18 mouse cellular contexts compared by ENCODE assay signal in the genomic region with DNA sequence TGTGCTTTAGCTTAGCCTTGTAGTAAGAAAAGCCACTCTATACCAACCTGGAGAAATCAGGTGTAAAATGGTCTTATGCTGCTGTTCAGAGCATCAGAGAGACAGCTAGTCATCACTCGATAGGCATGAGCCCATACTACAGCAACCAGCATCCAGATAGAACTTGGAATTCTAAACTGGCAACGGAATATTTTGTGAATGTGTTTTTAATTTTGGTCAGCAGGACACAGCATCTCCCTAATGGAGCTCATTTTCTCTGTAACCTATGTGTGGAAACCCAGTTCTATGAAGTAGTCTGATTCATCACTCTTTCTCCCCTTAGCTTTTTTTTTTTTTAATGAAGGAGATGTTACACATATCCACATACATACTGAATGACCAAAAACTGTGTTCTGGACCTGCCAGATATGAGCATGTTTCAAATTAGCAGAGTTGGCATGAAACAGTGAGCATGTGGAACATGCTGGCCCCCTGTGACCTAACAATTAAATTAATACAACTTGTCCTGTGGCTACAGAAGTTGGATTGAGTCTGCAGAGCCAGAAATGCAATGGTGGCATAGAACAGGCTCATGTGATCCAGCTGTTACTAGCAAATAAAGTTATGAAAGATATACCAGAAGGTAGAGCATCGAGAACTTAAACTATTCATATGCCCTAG.
DNase-seq lines count a peak whose midpoint lies in the region; TF ChIP-seq lines count a peak whose summit lies in the region.
"Had no signal": no experiment of that assay in that cellular context is flagged by ENCODE, and none has a peak within 500 bp of the region (broad histone marks: within the 10 kb centered on the region; RNA-seq: fewer than 3 reads in every experiment).

No protein-coding gene starts in this region.

- WGBS in heart, adult 2 months, result 66% methylated on average over 3 of the region's 3 CpGs

- no peaks in the 10 kb centered on the region for H3K79me2 ChIP-seq in heart, adult 2 months (replicated peaks; ENCODE audit: control insufficient read depth, insufficient read depth, low read length)

- intact Hi-C loops in heart, adult 2 months (cut with DNase I), result no loop called here

- no peaks in the 10 kb centered on the region for H3K27me3 ChIP-seq in heart, adult 2 months (ENCODE audit: control insufficient read depth, insufficient read depth, low read length)
- H3K27me3 ChIP-seq: embryonic facial prominence, embryonic 13.5 days; hindbrain, embryonic 12.5 days; hindbrain, embryonic 15.5 days had no signal

- no peak for TF ChIP-seq EP300 in heart, adult 2 months (IDR thresholded peaks at IDR 0.05; ENCODE audit: insufficient read depth, low read depth, low read length)

- no peak for TF ChIP-seq CTCF in heart, adult 2 months (IDR thresholded peaks at IDR 0.05)
- TF ChIP-seq CTCF in embryonic fibroblast, embryonic 13.5 days (IDR thresholded peaks at IDR 0.05; ENCODE audit: borderline replicate concordance, insufficient read depth, low read length), result no peak

- TF ChIP-seq POLR2A in heart, adult 2 months (IDR thresholded peaks at IDR 0.05; ENCODE audit: insufficient read depth, low read depth, low read length), result no peak
- peak; percentile 13; the same call in 1 of the 2 replicates for TF ChIP-seq POLR2A in embryonic fibroblast, embryonic 13.5 days (IDR thresholded peaks at IDR 0.05; ENCODE audit: low read depth, low read length)

- H3K36me3 ChIP-seq in heart, adult 2 months (ENCODE audit: control insufficient read depth, insufficient read depth, low read length), result no peaks in the 10 kb centered on the region
- H3K36me3 ChIP-seq: embryonic facial prominence, embryonic 13.5 days; hindbrain, embryonic 12.5 days; hindbrain, embryonic 15.5 days had no signal

- H3K9ac ChIP-seq in heart, adult 2 months (ENCODE audit: low read depth, low read length), result no peak overlapping the region
- H3K9ac ChIP-seq: embryonic facial prominence, embryonic 13.5 days; forebrain, postnatal 0 days; hindbrain, embryonic 12.5 days; hindbrain, embryonic 15.5 days had no signal

- peak; percentile 20 to 54 for DNase-seq in cerebellum, postnatal 14 days
- DNase-seq in cerebellum, adult 9-10 months, result no peak
- DNase-seq in heart, adult 11 months, result peak; percentile 90
- DNase-seq in heart, adult 2 months, result no peak
- peak; percentile 91 for DNase-seq in NIH3T3 (ENCODE audit: low read depth)
- DNase-seq in urinary bladder, postnatal 36 days (ENCODE audit: low spot score in 2 of 2), result no peak
- DNase-seq in frontal cortex, adult 2 months (ENCODE audit: extremely low spot score in 1 of 2, low spot score in 1 of 2), result no peak
- DNase-seq: adrenal gland, adult 2 months; adrenal gland, postnatal 14 days; cerebellum, adult 11-12 months; cerebellum, adult 8-10 months; forebrain, postnatal 0 days; gastrocnemius, postnatal 25 days; kidney, adult 2 months had no signal

- H3K4me1 ChIP-seq in heart, adult 2 months (ENCODE audit: control insufficient read depth, insufficient read depth, low read length), result no peaks in the 10 kb centered on the region
- H3K4me1 ChIP-seq in embryonic fibroblast, embryonic 13.5 days (ENCODE audit: control insufficient read depth, insufficient read depth, low read length), result no peaks in the 10 kb centered on the region
- H3K4me1 ChIP-seq: hindbrain, embryonic 12.5 days; hindbrain, embryonic 15.5 days had no signal

- no peak overlapping the region for H3K27ac ChIP-seq in heart, adult 2 months
- H3K27ac ChIP-seq in embryonic fibroblast, embryonic 13.5 days (ENCODE audit: insufficient read depth, low read length), result peak overlapping the region; percentile 34; the same call in 1 of the 2 replicates
- H3K27ac ChIP-seq: embryonic facial prominence, embryonic 13.5 days; hindbrain, embryonic 12.5 days; hindbrain, embryonic 15.5 days had no signal

- no peak overlapping the region for H3K4me3 ChIP-seq in heart, adult 2 months
- no peak overlapping the region for H3K4me3 ChIP-seq in embryonic fibroblast, embryonic 13.5 days (ENCODE audit: insufficient read depth, low read length)
- H3K4me3 ChIP-seq: embryonic facial prominence, embryonic 13.5 days; hindbrain, embryonic 12.5 days; hindbrain, embryonic 15.5 days had no signal

Comparison
In these comparisons a context has a peak if more than half of its experiments do, and no peak if none do; other contexts are left out.
1. DNase-seq: peak in cerebellum, postnatal 14 days (2 of 2), heart, adult 11 months (single experiment) and NIH3T3 (single experiment); none in cerebellum, adult 9-10 months (single experiment), heart, adult 2 months (0 of 2), urinary bladder, postnatal 36 days (0 of 2) and frontal cortex, adult 2 months (0 of 2).